Mouse (Mus musculus): ENCODE data around the gene Dnajb8. TPM values are rescaled to one million over a fixed set of nuclear protein-coding genes. Genes with fewer than 3 reads are reported as not detected.

Gene Dnajb8
- total and polyA plus RNA-seq, 3 experiments, result not detected

GRCm38 (mm10) chr6:88198070-88198940 is 23.8 kb upstream of the Dnajb8 start:
- Histone ChIP-seq H3K4me1 (ENCODE audit: control insufficient read depth in 1 of 2, insufficient read depth in 2 of 2) (no peaks in the 10 kb centered on the region; a peak in 1 of 4 replicates), H3K9ac (ENCODE audit: insufficient read depth, low read depth) (no peak overlapping the region), H3K27me3 (replicated peaks) (peaks cover 22% of the 10 kb centered on the region), H3K27ac (ENCODE audit: insufficient read depth, low read depth) (no peak overlapping the region), H3K36me3 (replicated peaks in 1 of 2; ENCODE audit: control insufficient read depth in 1 of 2, insufficient read depth in 1 of 2, low read length in 1 of 2) (no peaks in the 10 kb centered on the region), H3K79me2 (replicated peaks; ENCODE audit: control insufficient read depth, extremely low read depth, insufficient read depth, poor library complexity, severe bottlenecking) (no peaks in the 10 kb centered on the region), H3K4me2 (ENCODE audit: insufficient read depth, low read depth, poor library complexity, severe bottlenecking) (no peak overlapping the region), H3K9me3 (replicated peaks; ENCODE audit: low read length) (peaks cover 15% of the 10 kb centered on the region), H3K4me3 (replicated peaks in 1 of 3; ENCODE audit: low read depth in 2 of 3, low read length in 2 of 3, poor library complexity in 1 of 3) (no peak overlapping the region)
- TF ChIP-seq SMC3 (IDR thresholded peaks at IDR 0.05; ENCODE audit: low read depth, low read length), result no peak
- no peak for TF ChIP-seq ZNF384 (IDR thresholded peaks at IDR 0.05; ENCODE audit: low read depth, low read length)
- no peak for TF ChIP-seq RAD21 (IDR thresholded peaks at IDR 0.05; ENCODE audit: low read depth, low read length)
- TF ChIP-seq JUN (IDR thresholded peaks at IDR 0.05; ENCODE audit: insufficient read depth, low read depth, low read length), result no peak
- no peak for TF ChIP-seq E2F4 (IDR thresholded peaks at IDR 0.05; ENCODE audit: insufficient replicate concordance, low read depth, low read length)
- TF ChIP-seq ELF1 (IDR thresholded peaks at IDR 0.05; ENCODE audit: low read depth, low read length), result no peak
- no peak for TF ChIP-seq PAX5 (IDR thresholded peaks at IDR 0.05; ENCODE audit: low read length)
- TF ChIP-seq SIN3A (IDR thresholded peaks at IDR 0.05; ENCODE audit: low read length), result no peak
- no peak for TF ChIP-seq CHD1 (IDR thresholded peaks at IDR 0.05; ENCODE audit: low read depth, low read length)
- TF ChIP-seq RCOR1 (conservative IDR thresholded peaks at IDR 0.05; ENCODE audit: low read depth, low read length), result no peak
- dilution Hi-C loops (cut with MboI; ENCODE audit: extremely low pct_ligation_motif_present, extremely low pct_unique_long_range_greater_than_20kb, low sequenced_read_pairs) (no loop called here), in situ Hi-C loops (cut with MboI; ENCODE audit: low pct_ligation_motif_present, low pct_unique_long_range_greater_than_20kb, low sequenced_read_pairs) (no loop called here)
- no peak for DNase-seq (ENCODE audit: extremely low read depth)

GRCm38 (mm10) chr6:88199001-88199717 is 22.9 kb upstream of the Dnajb8 start:
- Histone ChIP-seq H3K4me3 (replicated peaks in 1 of 3; ENCODE audit: low read depth in 2 of 3, low read length in 2 of 3, poor library complexity in 1 of 3) (no peak overlapping the region), H3K36me3 (replicated peaks in 1 of 2; ENCODE audit: control insufficient read depth in 1 of 2, insufficient read depth in 1 of 2, low read length in 1 of 2) (no peaks in the 10 kb centered on the region)
- in situ Hi-C loops (cut with MboI; ENCODE audit: low pct_ligation_motif_present, low pct_unique_long_range_greater_than_20kb, low sequenced_read_pairs), result no loop called here

More at GRCm38 (mm10) chr6:88199001-88199717, 22.9 kb upstream of the Dnajb8 start:
- TF ChIP-seq MEF2A (IDR thresholded peaks at IDR 0.05; ENCODE audit: borderline replicate concordance, low read depth, low read length) (no peak), NRF1 (IDR thresholded peaks at IDR 0.05; ENCODE audit: low read depth, low read length) (no peak), ZNF384 (IDR thresholded peaks at IDR 0.05; ENCODE audit: low read depth, low read length) (no peak), POLR2A (IDR thresholded peaks at IDR 0.05; ENCODE audit: low read depth, low read length) (no peak), JUND (conservative IDR thresholded peaks at IDR 0.05; ENCODE audit: low read depth, low read length) (no peak), ETS1 (conservative IDR thresholded peaks at IDR 0.05; ENCODE audit: low read depth, low read length) (no peak), UBTF (IDR thresholded peaks at IDR 0.05; ENCODE audit: low read depth, low read length) (no peak), MXI1 (IDR thresholded peaks at IDR 0.05; ENCODE audit: low read depth, low read length) (no peak), USF1 (IDR thresholded peaks at IDR 0.05; ENCODE audit: low read depth, low read length) (no peak), MAX (IDR thresholded peaks at IDR 0.05; ENCODE audit: low read length) (no peak), TCF12 (IDR thresholded peaks at IDR 0.05; ENCODE audit: low read depth, low read length) (no peak), GABPA (IDR thresholded peaks at IDR 0.05; ENCODE audit: insufficient replicate concordance, low read depth, low read length) (no peak), POLR2AphosphoS2 (IDR thresholded peaks at IDR 0.05; ENCODE audit: low read depth, low read length) (no peak), NELFE (IDR thresholded peaks at IDR 0.05; ENCODE audit: low read depth, low read length) (no peak), PAX5 (IDR thresholded peaks at IDR 0.05; ENCODE audit: low read length) (no peak), ZMIZ1 (IDR thresholded peaks at IDR 0.05; ENCODE audit: low read depth, low read length) (no peak)
- no peak overlapping the region for H3K4me2 ChIP-seq (ENCODE audit: insufficient read depth, low read depth, poor library complexity, severe bottlenecking)
- H3K4me1 ChIP-seq (ENCODE audit: control insufficient read depth in 1 of 2, insufficient read depth in 2 of 2), result no peaks in the 10 kb centered on the region; a peak in 1 of 4 replicates
- peaks cover 30% of the 10 kb centered on the region for H3K27me3 ChIP-seq (replicated peaks)
- no peak overlapping the region for H3K27ac ChIP-seq (ENCODE audit: insufficient read depth, low read depth)
- H3K79me2 ChIP-seq (replicated peaks; ENCODE audit: control insufficient read depth, extremely low read depth, insufficient read depth, poor library complexity, severe bottlenecking), result no peaks in the 10 kb centered on the region
- dilution Hi-C loops (cut with MboI; ENCODE audit: extremely low pct_ligation_motif_present, extremely low pct_unique_long_range_greater_than_20kb, low sequenced_read_pairs), result no loop called here
- DNase-seq (ENCODE audit: extremely low read depth), result no peak
- H3K9me3 ChIP-seq (replicated peaks; ENCODE audit: low read length), result peaks cover 13% of the 10 kb centered on the region
- H3K9ac ChIP-seq (ENCODE audit: insufficient read depth, low read depth), result no peak overlapping the region

Measured in CH12.LX (cell line).